Mouse (Mus musculus): ENCODE data around the gene Poll.

The Poll gene

DNA sequence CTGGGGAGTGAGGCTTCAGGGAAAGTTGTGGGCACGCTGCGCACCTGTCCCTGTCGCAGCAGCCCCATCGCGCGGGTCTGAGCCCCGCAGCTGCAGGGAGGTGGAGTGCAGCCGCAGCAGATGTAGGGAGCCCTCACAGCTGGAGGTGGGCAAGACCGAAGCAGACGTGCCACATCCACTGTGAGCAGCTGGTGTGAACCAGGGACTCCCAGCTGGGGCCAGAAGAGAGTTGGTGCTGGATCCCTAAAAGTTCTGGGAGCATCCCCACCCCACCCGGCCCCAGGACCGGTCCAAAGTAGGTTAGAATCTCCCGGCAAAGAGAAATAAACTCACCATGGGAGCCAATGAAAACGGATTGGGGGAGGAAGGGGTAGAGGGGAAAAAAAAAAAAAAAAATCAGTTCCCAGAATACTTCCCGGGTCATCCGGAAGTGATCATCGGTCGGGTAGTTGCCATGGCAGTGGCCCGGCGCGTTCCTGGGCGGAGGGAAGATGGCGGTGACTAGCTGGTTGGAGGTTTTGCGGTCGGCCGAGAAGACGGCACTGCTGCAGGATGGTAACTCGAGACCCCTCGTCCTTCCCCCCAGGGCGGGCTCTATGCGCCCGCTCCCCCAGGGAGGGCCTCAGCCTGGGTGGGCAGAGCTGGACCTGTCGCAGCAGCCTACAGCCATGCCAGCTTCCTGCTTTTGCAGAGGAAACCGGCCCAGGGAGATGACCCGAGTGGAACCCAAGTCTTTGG is at the start of gene Poll, which contains the start of gene Gm17018:
TSS of gene Poll (minus strand) at position 379 of the 738 bp plus-strand sequence.
TSS of gene Gm17018 (plus strand) at position 463 of the 738 bp plus-strand sequence.
- DNase-seq (ENCODE audit: low spot score): peak; percentile 88

- no peak for DNase-seq (ENCODE audit: low spot score)
Measured at GRCm38 (mm10) chr19:45608648-45609339, 48.5 kb upstream of the Poll start.

GRCm38 (mm10) chr19:45607479-45607878 is 47.1 kb upstream of the Poll start:
- DNase-seq (ENCODE audit: low spot score): no peak

DNA sequence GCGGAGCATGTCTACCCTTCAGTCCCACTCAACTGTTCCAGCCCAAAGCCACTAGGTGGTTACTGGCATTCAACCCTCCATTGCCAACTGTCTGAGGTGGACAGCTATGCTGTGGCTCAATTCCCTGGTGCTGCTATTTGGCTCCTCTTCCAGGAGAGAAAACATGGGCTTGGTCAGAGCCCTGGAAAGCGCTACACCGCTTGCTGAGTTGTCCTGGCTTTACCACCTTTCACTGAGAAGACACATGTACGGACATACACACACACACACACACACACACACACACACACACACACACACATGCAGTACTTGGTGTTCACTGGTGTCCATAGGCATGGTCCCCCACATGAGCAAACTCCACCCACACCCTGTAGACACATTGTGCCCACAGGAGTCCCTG is 46.4 kb upstream of the Poll start:
- DNase-seq (ENCODE audit: low spot score): no peak

DNA sequence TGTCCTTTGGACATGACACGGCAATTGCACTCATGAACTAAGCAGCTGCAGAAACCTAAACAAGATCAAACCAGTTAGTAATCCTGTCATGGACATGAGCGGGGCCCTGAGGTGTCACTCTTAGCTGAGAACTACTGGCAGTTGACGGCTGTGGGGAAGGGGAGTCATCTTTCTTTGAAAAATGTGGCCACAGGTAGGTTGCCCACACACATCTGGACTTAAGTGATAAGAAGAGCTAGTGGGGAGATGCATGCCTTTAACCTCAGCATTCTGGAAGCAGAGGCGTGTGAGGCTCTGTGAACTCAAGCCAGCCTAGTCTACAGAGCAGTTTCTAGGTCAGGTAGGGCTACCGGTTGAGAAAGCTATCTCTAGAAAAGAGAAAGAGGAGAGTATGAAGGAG is 42.3 kb upstream of the Poll start:
- no peak for DNase-seq (ENCODE audit: low spot score)

- DNase-seq (ENCODE audit: low spot score): no peak
Measured at GRCm38 (mm10) chr19:45597106-45597505, 36.8 kb upstream of the Poll start.

DNA sequence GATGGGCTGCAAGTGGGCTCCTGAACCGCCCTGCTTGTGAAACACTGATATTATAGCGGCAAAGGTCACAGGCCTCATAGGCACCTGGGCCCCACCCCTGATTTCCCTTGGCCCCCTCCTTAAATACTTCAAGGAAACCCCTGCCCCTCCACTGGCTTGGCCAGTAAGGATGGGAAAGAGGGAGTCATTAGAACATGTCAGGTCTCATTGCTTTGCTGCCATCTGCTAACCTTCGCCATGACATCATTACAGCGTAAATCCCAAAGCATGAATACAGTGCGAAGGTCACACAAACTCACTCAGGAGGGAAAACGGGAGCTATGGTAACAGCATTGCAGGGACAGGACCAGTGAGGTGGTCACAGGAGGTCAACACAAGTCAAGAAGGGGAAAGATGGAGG is 36.1 kb upstream of the Poll start:
- no peak for DNase-seq (ENCODE audit: low spot score)

GRCm38 (mm10) chr19:45596019-45596418 is 35.7 kb upstream of the Poll start:
- no peak for DNase-seq (ENCODE audit: low spot score)

GRCm38 (mm10) chr19:45595481-45595880 is 35.1 kb upstream of the Poll start:
- DNase-seq (ENCODE audit: low spot score): no peak

DNA sequence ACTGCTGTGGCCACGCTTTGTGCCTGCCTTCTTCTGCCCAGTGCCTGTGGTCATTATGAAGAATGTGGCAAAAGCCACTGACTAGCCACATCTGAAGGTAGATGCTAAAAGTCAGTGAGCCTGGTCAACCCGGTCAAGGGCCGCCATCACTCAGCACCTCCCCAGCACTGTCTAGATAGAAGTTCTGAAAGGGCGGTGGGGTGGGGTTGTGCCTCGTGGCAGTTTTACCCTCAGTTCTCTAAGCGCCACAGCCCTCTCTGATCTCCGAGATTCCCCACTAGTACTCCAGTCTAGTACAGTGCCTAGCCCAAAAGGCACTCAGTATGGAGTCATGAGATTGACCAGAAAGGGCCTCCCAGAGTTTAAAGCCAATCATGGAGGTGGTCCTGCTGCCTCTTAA is 33.7 kb upstream of the Poll start:
- no peak for DNase-seq (ENCODE audit: low spot score)

GRCm38 (mm10) chr19:45592916-45593315 is 32.6 kb upstream of the Poll start:
- no peak for DNase-seq (ENCODE audit: low spot score)

DNA sequence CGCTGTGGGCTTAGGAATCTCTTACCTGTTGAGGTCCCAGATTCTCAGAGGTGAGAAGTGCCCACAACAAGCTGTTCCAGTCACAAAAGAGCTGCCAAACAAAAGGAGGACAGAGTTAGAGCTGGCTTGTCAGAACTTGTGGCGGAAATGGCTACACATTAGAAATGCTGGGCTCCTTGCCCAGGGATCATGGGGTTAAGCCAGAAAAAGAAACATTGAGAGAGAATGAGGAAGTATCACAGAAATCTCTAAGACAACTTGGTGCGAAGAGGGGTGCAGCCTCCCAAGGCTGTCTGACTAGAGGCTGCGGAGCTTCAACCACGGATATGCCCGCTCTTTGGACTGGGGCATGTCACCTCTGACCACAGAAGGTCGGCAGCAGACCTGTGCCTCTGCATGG is 31.4 kb upstream of the Poll start:
- peak; percentile 83 for DNase-seq (ENCODE audit: low spot score)

DNA sequence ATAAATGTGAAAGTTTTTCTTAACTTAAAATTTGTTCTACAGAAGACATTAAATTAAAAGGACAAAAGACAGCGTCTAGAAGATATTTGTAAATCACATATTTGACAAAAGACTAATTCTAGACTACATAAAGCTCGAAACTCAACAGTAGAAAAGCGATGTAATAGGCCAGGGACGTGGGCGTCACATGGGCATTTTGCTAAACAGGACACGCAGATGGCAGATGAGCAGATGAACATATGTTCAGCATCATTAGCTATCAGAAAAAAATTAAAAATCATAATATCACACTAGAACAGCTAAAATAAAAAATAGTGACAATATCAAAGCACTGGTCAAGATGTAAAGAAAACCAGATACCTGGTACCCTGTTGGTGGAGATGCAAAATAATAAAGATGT is 29.4 kb upstream of the Poll start:
- DNase-seq (ENCODE audit: low spot score): no peak

DNA sequence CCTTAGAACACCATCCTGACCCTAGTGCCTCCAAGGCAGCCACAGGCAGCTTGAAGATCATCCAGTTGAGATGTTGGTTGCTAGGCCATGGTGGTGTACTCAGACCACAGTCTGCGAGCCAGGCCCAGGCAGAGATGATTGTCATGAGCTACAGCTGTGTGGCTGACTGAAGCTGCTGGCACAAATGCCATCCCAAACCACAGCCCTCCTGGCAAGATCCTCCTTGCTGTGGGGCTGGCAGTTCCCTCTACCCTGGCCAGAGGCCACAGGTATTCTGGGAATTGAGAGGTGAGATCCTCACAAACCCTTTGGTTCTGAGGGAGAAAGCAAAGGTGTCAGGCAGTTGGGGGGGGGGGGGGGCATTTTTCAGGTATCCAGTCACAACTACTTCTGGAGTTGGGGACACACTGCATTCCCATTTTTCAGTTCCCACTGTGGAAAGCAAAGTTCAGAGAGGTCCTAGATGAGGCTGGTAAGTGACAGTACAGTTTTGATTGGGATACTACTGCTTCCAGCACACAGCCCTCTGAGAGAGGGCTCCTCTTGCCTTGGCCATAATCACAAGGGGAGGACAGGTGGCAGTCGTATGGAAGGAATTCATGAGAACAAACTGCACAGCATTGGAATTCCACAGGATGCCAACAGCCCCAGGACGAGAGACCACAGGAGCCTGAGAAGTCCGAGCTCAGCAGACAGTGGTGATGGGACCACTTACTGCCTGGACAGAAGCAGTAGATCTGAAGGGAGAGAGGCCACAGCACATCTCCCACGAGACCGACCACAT is 27.4 kb upstream of the Poll start:
- no peak for DNase-seq (ENCODE audit: low spot score)

DNA sequence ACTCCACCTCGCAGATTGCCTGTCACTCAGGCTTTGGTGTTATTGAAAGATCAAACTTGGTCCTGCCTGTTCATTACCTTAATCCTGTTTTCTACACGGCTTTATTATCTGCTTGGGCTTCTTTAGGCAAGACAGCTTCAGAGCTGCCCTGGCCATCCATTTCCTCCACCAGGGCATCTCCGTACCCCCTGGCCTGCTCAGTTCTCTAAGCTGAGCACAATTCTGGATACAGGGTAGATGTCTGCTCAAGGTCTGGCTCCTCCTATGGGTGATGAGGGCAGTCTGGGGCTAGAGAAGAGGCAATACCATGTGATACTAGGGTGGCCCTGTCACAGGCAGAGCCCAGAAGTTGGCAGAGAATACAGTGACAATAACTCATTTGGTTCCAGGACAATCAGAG is 26.5 kb upstream of the Poll start:
- no peak for DNase-seq (ENCODE audit: low spot score)

DNA sequence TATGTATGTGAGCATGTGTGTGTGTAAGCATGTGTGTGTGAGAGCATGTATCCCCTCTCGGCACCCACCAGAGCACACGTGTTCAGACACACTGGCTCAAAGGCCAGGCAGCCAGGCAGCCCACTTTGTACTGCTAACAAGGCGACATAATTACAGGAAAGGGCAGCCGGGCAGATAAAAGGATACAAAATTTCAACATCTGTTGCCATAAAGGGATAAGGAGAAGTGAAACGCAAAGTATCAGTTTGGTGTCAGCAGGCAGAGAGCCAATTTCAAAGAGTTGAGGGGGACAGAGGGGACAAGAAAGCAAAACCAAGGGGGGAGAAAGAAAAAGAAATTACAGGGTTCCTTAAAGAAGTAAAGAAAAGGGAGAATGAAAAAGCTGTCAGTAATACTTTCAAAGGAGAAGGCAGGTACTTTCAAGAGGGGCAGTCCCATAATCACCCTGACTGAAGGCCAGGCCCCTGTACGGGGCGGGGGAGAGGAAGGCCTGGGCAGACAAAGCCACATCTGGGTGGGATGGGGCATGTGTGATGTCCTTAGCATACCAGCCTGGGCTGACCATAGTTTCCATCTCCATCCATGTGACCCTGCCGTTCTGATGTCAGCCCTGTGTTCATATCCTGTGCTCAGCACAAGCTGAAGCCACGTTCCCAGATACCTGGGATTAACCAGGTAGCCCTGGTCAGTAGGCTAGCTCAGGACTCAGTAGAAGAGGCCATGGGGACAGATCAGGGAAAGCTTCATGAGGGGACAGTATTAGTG is 24.7 kb upstream of the Poll start:
- DNase-seq (ENCODE audit: low spot score): no peak

DNA sequence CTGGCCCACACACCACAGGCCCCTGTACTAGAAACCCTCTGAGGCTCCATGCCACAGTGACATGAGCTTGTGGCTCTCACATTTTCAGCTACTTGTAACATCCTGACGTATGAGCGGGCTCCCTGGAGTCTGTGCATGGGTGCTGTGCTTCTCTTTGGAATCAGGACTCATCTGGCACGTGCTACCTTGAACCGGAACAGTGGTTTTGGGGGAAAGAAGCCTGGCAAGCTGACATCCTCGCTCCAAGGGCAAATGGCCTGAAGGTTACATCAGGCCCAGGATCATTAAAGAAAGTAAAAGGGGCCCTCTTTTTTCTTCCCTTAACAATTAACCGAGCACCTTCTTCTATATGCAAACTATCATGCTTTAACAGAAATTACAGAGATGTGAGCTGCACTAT is 22.8 kb upstream of the Poll start:
- DNase-seq (ENCODE audit: low spot score): no peak

DNA sequence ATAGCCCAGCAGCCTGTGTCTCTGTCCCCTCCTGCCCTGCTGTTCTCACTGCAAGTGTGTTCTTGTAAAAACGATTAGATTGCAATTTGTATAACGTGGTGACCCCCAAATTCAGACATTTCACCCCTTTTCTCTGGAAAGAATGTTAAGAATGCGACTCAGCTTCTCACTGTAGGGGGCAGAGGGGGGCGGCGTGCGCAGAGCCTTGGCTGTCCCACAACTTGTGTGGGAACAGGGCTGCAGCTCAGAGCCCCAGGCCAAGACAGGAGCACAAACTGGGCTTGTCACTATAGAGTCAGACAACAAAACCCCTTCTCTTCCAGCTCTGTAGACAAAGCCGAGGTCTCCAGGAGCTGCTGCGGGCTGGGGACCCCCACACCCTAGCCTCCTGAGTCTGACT is 21.8 kb upstream of the Poll start:
- no peak for DNase-seq (ENCODE audit: low spot score)

DNA sequence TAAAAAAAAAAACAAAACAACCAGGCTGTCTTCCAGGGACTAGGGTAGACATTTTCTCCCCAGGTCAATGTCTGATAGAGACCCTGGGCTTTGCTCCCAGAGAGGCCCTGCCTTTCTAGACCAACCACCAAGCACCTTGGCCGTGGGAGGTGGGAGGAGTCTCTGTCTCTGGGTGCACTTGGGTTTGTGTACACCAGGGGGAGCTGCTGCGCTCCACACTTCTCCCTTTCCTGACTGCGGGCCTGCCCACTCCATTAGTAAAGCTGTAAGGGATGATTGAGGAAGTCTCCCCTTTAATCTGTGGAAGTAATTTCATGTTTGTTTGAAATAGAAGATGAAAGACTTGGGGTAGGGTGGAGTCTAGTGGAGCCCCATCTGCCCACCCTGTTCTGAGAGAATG is 20.9 kb upstream of the Poll start:
- peak; percentile 57 for DNase-seq (ENCODE audit: low spot score)

DNA sequence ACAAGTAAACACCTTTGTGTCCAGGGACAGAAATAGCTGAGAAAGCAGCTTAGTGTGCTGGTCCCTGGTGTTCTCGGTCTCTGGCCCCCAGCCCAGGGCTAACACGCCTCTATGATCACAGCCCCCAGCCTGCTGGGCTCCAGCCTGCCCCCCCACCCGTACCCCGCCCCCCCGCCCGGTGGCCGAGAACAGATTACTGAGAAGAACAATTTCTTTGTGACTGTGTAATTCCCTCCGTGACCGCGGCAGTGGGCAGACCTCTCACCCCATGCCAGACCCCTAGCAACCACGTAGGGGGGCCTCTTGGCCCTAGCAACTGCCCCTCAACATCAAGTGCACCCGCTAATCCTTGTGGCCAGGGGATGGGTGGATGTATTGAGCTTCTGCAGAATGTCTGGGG is 19.9 kb upstream of the Poll start:
- DNase-seq (ENCODE audit: low spot score): no peak

DNA sequence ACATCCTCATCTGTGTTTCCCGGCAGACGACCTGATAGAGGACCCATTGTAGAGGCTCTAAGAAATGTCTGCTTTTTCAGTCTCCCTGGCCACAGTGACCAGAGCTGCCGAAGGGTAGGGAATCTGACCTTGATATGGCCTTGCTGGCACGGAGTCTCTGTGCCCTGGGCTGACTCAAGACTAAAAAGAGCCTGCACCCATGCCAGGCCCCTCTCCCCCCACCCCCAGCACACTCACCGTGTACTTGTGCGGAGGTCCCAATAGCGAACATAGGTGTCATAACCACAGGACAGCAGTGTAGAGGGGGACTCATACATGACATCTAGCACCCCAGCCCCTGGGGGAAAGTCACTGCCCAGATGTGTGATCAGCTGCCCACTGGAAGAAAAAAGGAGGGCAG is 19.1 kb upstream of the Poll start:
- DNase-seq (ENCODE audit: low spot score): no peak

DNA sequence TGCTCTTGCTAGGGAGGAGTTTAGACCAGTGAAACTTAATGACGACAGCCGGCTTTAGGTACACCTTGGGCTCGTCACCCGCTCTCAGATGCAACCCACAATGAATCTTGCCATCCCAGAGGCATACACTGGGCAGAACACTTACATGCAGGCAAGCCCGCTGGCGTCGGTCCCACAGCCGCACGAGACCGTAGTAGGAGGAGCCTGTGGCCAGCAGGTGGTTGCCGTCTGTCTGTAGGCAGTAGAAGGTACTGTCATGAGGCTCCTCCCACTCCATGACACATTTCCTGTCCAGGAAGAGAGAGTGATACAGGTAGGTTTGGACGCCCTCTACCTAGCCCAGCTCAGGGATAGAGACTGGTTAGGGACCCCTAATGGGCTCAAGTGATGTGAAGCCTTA is 18.6 kb upstream of the Poll start:
- no peak for DNase-seq (ENCODE audit: low spot score)
